Mouse (Mus musculus): ENCODE measurements around the gene Nsl1. TPM values are rescaled to one million over a fixed set of nuclear protein-coding genes. Genes with fewer than 3 reads are reported as not detected.

Gene Nsl1
- 0.54 and 0.64 TPM in 2 replicates for polyA plus RNA-seq (2021; fragmentation: Nextera tagmentation)
- long read RNA-seq, experiment 1, full-length matches to known transcripts, result 4 of 7 reads
- long read RNA-seq, experiment 1, partial matches to known transcripts, result 0 of 7 reads
- long read RNA-seq, experiment 1, other reads (novel, unspliced or antisense), result 3 of 7 reads
- long read RNA-seq, experiment 2, full-length matches to known transcripts, result 1 of 2 reads
- long read RNA-seq, experiment 2, partial matches to known transcripts, result 0 of 2 reads
- long read RNA-seq, experiment 2, other reads (novel, unspliced or antisense), result 1 of 2 reads

GRCm38 (mm10) chr1:191062781-191063485, at the start of gene Nsl1, which contains the start of gene Tatdn3:
Gene Nsl1, plus strand, starts transcription at chr1:191063012.
Gene Tatdn3, minus strand, starts transcription at chr1:191062932.

GRCm38 (mm10) chr1:191026021-191026713, 36.6 kb upstream of the Nsl1 start, which contains the start of gene Flvcr1:
Gene Flvcr1, minus strand, starts transcription at chr1:191026158.

GRCm38 (mm10) chr1:191036554-191037334, 26.1 kb upstream of the Nsl1 start, which contains the start of gene Spata45:
Gene Spata45, plus strand, starts transcription at chr1:191036639.

GRCm38 (mm10) chr1:191097802-191098747, 35.3 kb downstream of the Nsl1 start, which contains the start of gene Batf3:
Gene Batf3, plus strand, starts transcription at chr1:191097847.

Other genes with a start within 250 kb of the Nsl1 start
- 14.4 and 21.3 TPM in 2 replicates for gene Rps6kc1, start 151.2 kb upstream of the Nsl1 start, polyA plus RNA-seq (2021; fragmentation: Nextera tagmentation)
- gene Angel2, start 137.9 kb upstream of the Nsl1 start, polyA plus RNA-seq (2021; fragmentation: Nextera tagmentation), result 25.1 and 35.2 TPM in 2 replicates
- gene Vash2, start 83.7 kb upstream of the Nsl1 start, polyA plus RNA-seq (2021; fragmentation: Nextera tagmentation), result 0.68 and 0.82 TPM in 2 replicates
- 1.6 and 2.5 TPM in 2 replicates for gene Flvcr1, start 36.9 kb upstream of the Nsl1 start, polyA plus RNA-seq (2021; fragmentation: Nextera tagmentation)
- gene Spata45, start 26.4 kb upstream of the Nsl1 start, polyA plus RNA-seq (2021; fragmentation: Nextera tagmentation), result not detected in 2 replicates
- gene Tatdn3, start 80 bp upstream of the Nsl1 start, polyA plus RNA-seq (2021; fragmentation: Nextera tagmentation), result 6.6 and 8.9 TPM in 2 replicates
- gene Batf3, start 34.8 kb downstream of the Nsl1 start, polyA plus RNA-seq (2021; fragmentation: Nextera tagmentation), result 4.7 and 5.9 TPM in 2 replicates
- gene Fam71a, start 101.8 kb downstream of the Nsl1 start, polyA plus RNA-seq (2021; fragmentation: Nextera tagmentation), result not detected in 2 replicates
- gene Atf3, start 155.0 kb downstream of the Nsl1 start, polyA plus RNA-seq (2021; fragmentation: Nextera tagmentation), result 0.72 and 0.83 TPM in 2 replicates

Data from left cerebral cortex, adult 6 months (tissue).